Comparison of ENCODE assay signal across 8 mouse cellular contexts in genomic region chr1:86525499-86526115, GRCm38 (mm10). TPM values are rescaled to one million over a fixed set of nuclear protein-coding genes. Genes with fewer than 3 reads are reported as not detected.
A peak's percentile ranks its signal among the peaks of the same experiment; 100 is the strongest.
DNase-seq lines count a peak whose midpoint lies in the region; ATAC-seq and TF ChIP-seq lines count a peak whose summit lies in the region.

No protein-coding gene starts in this region.

- peaks cover 56% of the 10 kb centered on the region for H3K4me1 ChIP-seq in G1E (ENCODE audit: insufficient read depth, low read depth, low read length)
- H3K4me1 ChIP-seq in forebrain, embryonic 12.5 days, result peaks cover 32% of the 10 kb centered on the region
- peaks cover 30% of the 10 kb centered on the region for H3K4me1 ChIP-seq in hindbrain, embryonic 12.5 days

- peak overlapping the region; percentile 84 for H3K9ac ChIP-seq in forebrain, embryonic 12.5 days
- H3K9ac ChIP-seq in hindbrain, embryonic 12.5 days, result peak overlapping the region; percentile 92

- TF ChIP-seq CTCF in G1E (IDR thresholded peaks at IDR 0.05; ENCODE audit: low read depth, low read length), result no peak

- H3K4me3 ChIP-seq in G1E (ENCODE audit: low read depth, low read length), result peak overlapping the region; percentile 90
- peak overlapping the region; percentile 96 for H3K4me3 ChIP-seq in forebrain, embryonic 12.5 days (replicated peaks)
- H3K4me3 ChIP-seq in hindbrain, embryonic 12.5 days, result peak overlapping the region; percentile 93

- no peak for ATAC-seq in G1E (ENCODE audit: extremely low read depth, insufficient number of reproducible peaks, low FRiP score, poor library complexity, severe bottlenecking)
- ATAC-seq in forebrain, embryonic 12.5 days (ENCODE audit: low FRiP score), result peak; percentile 15
- peak; percentile 23 for ATAC-seq in hindbrain, embryonic 12.5 days (ENCODE audit: low FRiP score)
- peak; percentile 11; the same call in 1 of the 2 replicates for ATAC-seq in megakaryocyte, adult 5-6 weeks (ENCODE audit: poor library complexity, severe bottlenecking)

- peak; percentile 86 for DNase-seq in cerebellum, adult 8-10 months
- no peak for DNase-seq in cerebellum, adult 11-12 months
- no peak for DNase-seq in G1E (ENCODE audit: low spot score)
- DNase-seq in layer of hippocampus, adult 9-11 months, result peak; percentile 87
- peak; percentile 71 for DNase-seq in right cerebral cortex, postnatal 4 days

- peaks cover 10% of the 10 kb centered on the region; the same call in 1 of the 2 replicates for H3K27me3 ChIP-seq in G1E (ENCODE audit: insufficient read depth, low read length)
- H3K27me3 ChIP-seq in forebrain, embryonic 12.5 days, result no peaks in the 10 kb centered on the region
- no peaks in the 10 kb centered on the region for H3K27me3 ChIP-seq in hindbrain, embryonic 12.5 days

- H3K4me2 ChIP-seq in forebrain, embryonic 12.5 days, result peak overlapping the region; percentile 81
- peak overlapping the region; percentile 93 for H3K4me2 ChIP-seq in hindbrain, embryonic 12.5 days (replicated peaks)

- H3K36me3 ChIP-seq in G1E (replicated peaks), result peaks cover 28% of the 10 kb centered on the region
- peaks cover 15% of the 10 kb centered on the region for H3K36me3 ChIP-seq in forebrain, embryonic 12.5 days (replicated peaks)
- peaks cover 12% of the 10 kb centered on the region for H3K36me3 ChIP-seq in hindbrain, embryonic 12.5 days

- WGBS in forebrain, embryonic 12.5 days, result under 1% methylated on average over 44 of the region's 44 CpGs
- WGBS in hindbrain, embryonic 12.5 days, result under 1% methylated on average over 44 of the region's 44 CpGs

- peak overlapping the region; percentile 100 for H3K27ac ChIP-seq in forebrain, embryonic 12.5 days
- peak overlapping the region; percentile 100 for H3K27ac ChIP-seq in hindbrain, embryonic 12.5 days

- no peaks in the 10 kb centered on the region for H3K9me3 ChIP-seq in G1E (replicated peaks)
- no peaks in the 10 kb centered on the region for H3K9me3 ChIP-seq in forebrain, embryonic 12.5 days
- no peaks in the 10 kb centered on the region for H3K9me3 ChIP-seq in hindbrain, embryonic 12.5 days (replicated peaks)

RNA-seq across cellular contexts. Expression of gene Ptma, which starts 0.9 kb away (rescaled TPM):
- total RNA-seq in G1E (2014; fragmentation: Nextera tagmentation) (2,671 and 3,097 TPM in 2 replicates), G1E (2017) (4,796 and 5,087 TPM in 2 replicates)
- polyA plus RNA-seq in G1E (2012), result 14,052 and 14,774 TPM in 2 replicates
- polyA plus RNA-seq in forebrain, embryonic 12.5 days (2016; fragmentation: Nextera tagmentation; extraction: Ambion mirVana), result 3,257 and 3,328 TPM in 2 replicates
- 2,735 and 2,863 TPM in 2 replicates for polyA plus RNA-seq in hindbrain, embryonic 12.5 days (2016; fragmentation: Nextera tagmentation; extraction: Ambion mirVana)
- total RNA-seq in megakaryocyte, adult 5-6 weeks (2015), result 3,234 and 3,618 TPM in 2 replicates
- 4,288 and 4,305 TPM in 2 replicates for total RNA-seq in megakaryocyte, adult 5-6 weeks (2017)

RNA-seq across cellular contexts. Expression of gene Pde6d, which starts 56.8 kb away (rescaled TPM):
- total RNA-seq in G1E (2014; fragmentation: Nextera tagmentation), result 82.7 and 83.8 TPM in 2 replicates
- 21.8 and 23.4 TPM in 2 replicates for total RNA-seq in G1E (2017)
- 56.7 and 72.3 TPM in 2 replicates for polyA plus RNA-seq in G1E (2012)
- polyA plus RNA-seq in forebrain, embryonic 12.5 days (2016; fragmentation: Nextera tagmentation; extraction: Ambion mirVana), result 91.7 TPM in 2 replicates
- polyA plus RNA-seq in hindbrain, embryonic 12.5 days (2016; fragmentation: Nextera tagmentation; extraction: Ambion mirVana), result 93.7 and 100 TPM in 2 replicates
- 33.6 and 38.8 TPM in 2 replicates for total RNA-seq in megakaryocyte, adult 5-6 weeks (2015)
- 14.3 and 17.2 TPM in 2 replicates for total RNA-seq in megakaryocyte, adult 5-6 weeks (2017)

RNA-seq across cellular contexts. Expression of gene Cops7b, which starts 57.1 kb away (rescaled TPM):
- total RNA-seq in G1E (2014; fragmentation: Nextera tagmentation) (16.9 and 33.6 TPM in 2 replicates), G1E (2017) (29.1 and 29.3 TPM in 2 replicates)
- 43.8 and 47.6 TPM in 2 replicates for polyA plus RNA-seq in G1E (2012)
- 59.9 and 64.6 TPM in 2 replicates for polyA plus RNA-seq in forebrain, embryonic 12.5 days (2016; fragmentation: Nextera tagmentation; extraction: Ambion mirVana)
- polyA plus RNA-seq in hindbrain, embryonic 12.5 days (2016; fragmentation: Nextera tagmentation; extraction: Ambion mirVana), result 60.2 and 60.6 TPM in 2 replicates
- total RNA-seq in megakaryocyte, adult 5-6 weeks (2015), result 5.8 and 6.8 TPM in 2 replicates
- 11.8 and 30.3 TPM in 2 replicates for total RNA-seq in megakaryocyte, adult 5-6 weeks (2017)

Comparison
In these comparisons a context has a peak if more than half of its experiments do, and no peak if none do; other contexts are left out.
1. DNase-seq: peak in cerebellum, adult 8-10 months (single experiment), layer of hippocampus, adult 9-11 months (single experiment) and right cerebral cortex, postnatal 4 days (single experiment); none in cerebellum, adult 11-12 months (single experiment) and G1E (single experiment).
2. Peak in every context shown above with its lines, with median percentiles within 50 percentile points of each other: H3K4me3 ChIP-seq.